Mouse (Mus musculus) heart, postnatal 36 days (tissue): ENCODE results near the gene Anxa4. TPM values are rescaled to one million over a fixed set of nuclear protein-coding genes. Genes with fewer than 3 reads are reported as not detected.

Experiments used
- DNase-seq, 2 experiments: peaks; one replicate each; pipeline ENCODE4 v3.0.0; 2021 to 2022
- intact Hi-C: fragments of 180-260 bp; cut with DNase I; formaldehyde crosslinking; loops from one replicate; pipeline ENCODE4 v1.15.1; 2025
- total RNA-seq, 2 experiments: library from RNA; stranded (reverse); gene quantifications; 2 replicates each; pipeline ENCODE4 v1.2.3; 2021

The Anxa4 gene
- total RNA-seq, 2 experiments from 2014 or later, result 36.1 to 42.0 TPM

DNA sequence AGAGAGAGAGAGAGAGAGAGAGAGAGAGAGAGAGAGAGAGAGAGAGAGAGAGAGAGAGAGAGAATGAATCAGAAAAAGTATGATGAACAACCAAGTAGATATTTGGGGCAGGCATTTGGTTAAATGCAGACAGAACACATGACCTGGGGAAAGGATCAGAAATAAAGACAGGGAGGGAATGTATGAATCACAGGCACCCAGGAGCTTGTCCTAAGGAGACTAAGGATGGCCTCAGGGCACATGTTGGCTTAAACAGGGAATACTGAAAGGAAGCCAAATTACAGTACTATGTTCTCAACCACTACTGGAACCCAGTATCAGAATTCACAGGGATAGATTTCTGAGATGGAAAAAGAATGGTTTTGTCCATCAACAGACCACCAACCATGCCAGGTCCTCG, 106.4 kb downstream of the Anxa4 start:
- DNase-seq, result no peak
- intact Hi-C loops, result no loop called here

Other genes with a start within 250 kb of the Anxa4 start
- not detected for gene Asprv1, start 165.4 kb downstream of the Anxa4 start, total RNA-seq
- 1 to 10 TPM; 8.8 to 9.5 TPM for gene Mxd1, start 124.4 kb downstream of the Anxa4 start, total RNA-seq
- 10 to 100 TPM; 43.2 to 47.2 TPM for gene Snrnp27, start 109.1 kb downstream of the Anxa4 start, total RNA-seq
- gene Gmcl1, start 60.2 kb downstream of the Anxa4 start, total RNA-seq, result 1 to 10 TPM; 4.4 to 4.6 TPM
- gene Aak1, start 55.9 kb upstream of the Anxa4 start, total RNA-seq, result 10 to 100 TPM; 71.1 to 75.1 TPM
- gene Nfu1, start 215.7 kb upstream of the Anxa4 start, total RNA-seq, result 10 to 100 TPM; 71.5 to 72.8 TPM
- 10 to 100 TPM; 13.0 to 15.6 TPM for gene Gfpt1, start 249.3 kb upstream of the Anxa4 start, total RNA-seq